Mouse (Mus musculus): Measurements from ENCODE around the gene 2810004N23Rik.

The 2810004N23Rik gene

DNA sequence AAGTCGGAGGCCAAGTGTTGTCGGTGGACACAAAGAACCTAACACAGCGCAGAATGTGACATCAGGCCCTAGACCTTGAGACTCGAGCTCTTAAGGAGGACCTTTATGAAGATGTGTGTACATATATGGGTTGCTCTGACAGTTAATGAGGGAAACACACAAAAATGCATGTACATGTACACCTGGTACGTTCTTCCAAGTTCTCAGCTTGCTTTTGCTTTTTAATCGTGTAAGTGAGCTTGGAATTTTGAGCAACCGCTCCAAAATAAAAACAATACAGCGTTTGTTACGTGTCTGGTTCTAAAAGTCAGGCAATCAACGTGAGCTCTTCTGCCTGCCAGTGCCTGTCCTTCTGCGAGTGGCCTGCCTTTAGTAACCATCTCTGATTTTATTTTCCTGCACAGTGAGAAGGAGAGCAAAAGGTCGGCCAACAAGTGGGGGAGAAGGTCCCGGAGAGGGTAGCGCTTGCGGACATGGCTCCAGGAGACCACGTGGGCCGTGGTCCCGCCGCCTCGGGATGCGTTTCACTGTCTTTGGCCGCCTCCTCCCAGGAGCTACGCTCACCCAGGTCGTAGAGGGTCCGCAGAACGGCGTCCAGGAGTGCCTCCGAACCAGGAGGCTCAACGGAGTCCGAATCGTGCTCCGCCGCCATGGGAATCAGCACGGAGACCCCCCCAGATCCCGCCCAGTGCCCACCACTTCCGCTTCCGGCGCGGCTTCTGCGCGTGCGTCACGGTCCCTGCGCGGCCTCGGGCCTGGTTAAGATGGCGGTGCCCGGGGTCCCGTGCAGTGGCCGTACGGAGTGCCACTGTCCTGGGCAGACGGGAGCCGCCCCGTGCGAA lies at the start of gene 2810004N23Rik, which contains the start of gene Gnpat:
TSS of gene 2810004N23Rik (minus strand) at position 800 of the 842 bp plus-strand sequence.
TSS of gene Gnpat (plus strand) at position 713 of the 842 bp plus-strand sequence.
- DNase-seq, result peak; percentile 99

GRCm38 (mm10) chr8:124911938-124912872 lies 49.3 kb upstream of the 2810004N23Rik start:
- DNase-seq, result no peak

DNA sequence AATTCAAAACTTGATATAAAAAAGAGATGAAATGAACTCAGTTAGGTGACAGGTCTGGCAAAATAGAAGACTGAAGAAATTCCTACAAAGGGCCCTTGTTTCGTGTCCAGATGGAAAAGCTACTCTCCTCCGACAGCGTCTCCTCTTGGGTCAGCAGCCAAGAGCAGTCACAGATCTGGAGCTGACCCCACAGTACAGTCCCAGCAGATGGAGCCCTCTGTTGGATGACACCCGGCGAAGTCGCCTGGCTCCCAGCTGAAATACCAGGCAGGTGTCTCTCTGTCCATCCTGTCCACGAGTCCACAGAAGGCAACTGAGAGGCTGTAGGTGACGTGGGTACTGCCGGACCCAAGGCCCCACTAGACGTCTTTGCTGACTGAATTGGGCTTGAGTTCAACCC lies 47.4 kb upstream of the 2810004N23Rik start:
- peak; percentile 94 for DNase-seq

GRCm38 (mm10) chr8:124909936-124910335 lies 47.0 kb upstream of the 2810004N23Rik start:
- DNase-seq, result peak; percentile 97

DNA sequence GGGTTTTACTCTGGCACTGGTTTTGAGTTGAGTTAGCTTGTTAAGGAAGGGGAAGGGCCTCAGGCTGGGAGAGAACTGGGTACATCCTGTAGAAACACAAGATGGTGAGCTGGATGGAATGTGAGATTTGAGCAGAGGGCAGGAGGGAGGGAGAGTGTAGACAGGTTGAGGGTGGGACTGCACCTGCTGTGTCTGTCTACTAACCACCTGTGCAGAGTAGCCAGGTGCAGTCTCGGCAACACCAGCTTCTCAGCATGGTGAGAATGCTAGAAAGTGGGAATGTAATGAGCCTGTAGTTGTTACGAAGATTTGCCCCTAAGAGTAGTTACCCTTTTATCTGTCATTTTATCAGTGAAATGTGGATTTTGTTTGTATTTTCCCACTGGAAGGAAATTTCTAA lies 42.6 kb upstream of the 2810004N23Rik start:
- no peak for DNase-seq

GRCm38 (mm10) chr8:124903198-124903597 lies 40.3 kb upstream of the 2810004N23Rik start:
- DNase-seq, result no peak

GRCm38 (mm10) chr8:124898251-124898905 lies 35.5 kb upstream of the 2810004N23Rik start:
- DNase-seq, result no peak

GRCm38 (mm10) chr8:124897386-124898250 lies 34.7 kb upstream of the 2810004N23Rik start, which contains the start of the genes Exoc8 and Sprtn:
Exoc8 (minus strand) TSS chr8:124897705.
Sprtn (plus strand) TSS chr8:124897886.
- peak; percentile 100 for DNase-seq

- DNase-seq, result peak; percentile 98
These were observed 33.9 kb upstream of the 2810004N23Rik start for GRCm38 (mm10) chr8:124896632-124897385.

- peak; percentile 93 for DNase-seq
These were observed 33.2 kb upstream of the 2810004N23Rik start for GRCm38 (mm10) chr8:124896010-124896631.

DNA sequence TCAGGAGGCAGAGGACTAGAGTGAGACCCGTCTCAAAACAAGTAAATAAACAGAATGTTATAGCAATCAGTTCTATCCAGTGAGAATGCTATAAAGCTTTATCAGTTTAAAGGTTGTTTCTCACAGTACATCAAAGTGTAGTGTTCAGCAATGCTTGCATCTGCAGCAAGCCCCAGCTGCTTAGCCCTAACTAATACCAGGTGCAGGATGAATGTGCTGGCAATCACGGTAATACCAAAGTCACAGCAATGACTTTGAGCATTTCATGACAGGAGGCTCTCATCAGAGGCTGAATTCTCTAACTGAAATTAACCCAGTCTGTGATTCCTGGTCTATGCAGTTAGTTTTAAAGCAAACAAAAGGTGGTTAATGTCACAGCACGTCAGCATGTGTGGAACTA lies 29.7 kb upstream of the 2810004N23Rik start:
- DNase-seq, result no peak

DNA sequence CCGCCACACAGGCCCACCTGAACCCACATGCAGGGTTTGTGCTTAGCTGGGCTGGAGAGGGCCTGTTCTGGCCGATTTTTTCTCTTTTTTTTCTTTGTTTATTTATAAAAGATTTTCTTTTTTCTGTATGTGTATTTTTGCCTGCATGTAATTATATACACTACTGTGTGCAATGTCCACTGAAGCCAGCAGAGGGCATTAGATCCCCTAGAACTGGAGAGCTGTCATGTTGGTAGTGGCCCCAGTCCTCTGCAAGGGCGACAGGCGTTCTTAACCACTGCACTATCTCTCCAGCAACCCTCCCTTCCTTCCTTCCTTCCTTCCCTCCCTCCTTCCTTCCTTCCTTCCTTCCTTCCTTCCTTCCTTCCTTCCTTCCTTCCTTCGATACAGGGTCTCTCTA lies 25.5 kb upstream of the 2810004N23Rik start:
- DNase-seq, result no peak

GRCm38 (mm10) chr8:124878946-124879526 lies 16.1 kb upstream of the 2810004N23Rik start:
- no peak for DNase-seq

- no peak for DNase-seq
These were observed 15.2 kb upstream of the 2810004N23Rik start for GRCm38 (mm10) chr8:124878141-124878540.

DNA sequence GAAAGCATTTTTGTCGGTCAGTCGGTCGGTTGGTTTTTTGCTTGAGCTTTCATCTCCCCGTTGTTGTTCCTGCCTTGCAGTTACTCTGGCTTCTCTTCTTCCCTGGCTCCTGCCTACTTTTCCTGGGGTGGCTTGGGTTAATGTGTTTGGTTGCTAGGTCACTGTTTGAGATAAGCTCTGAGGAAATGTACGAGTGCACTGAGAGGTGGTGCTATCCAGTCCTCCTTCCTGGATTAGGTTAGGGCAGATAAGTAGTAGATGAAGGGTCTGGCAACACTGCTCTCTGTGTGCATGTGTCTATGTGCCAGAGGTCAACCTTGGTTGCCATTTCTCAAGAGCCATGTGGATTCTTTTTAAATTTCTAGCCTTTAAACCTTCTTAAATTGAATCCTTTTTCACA lies 9.8 kb upstream of the 2810004N23Rik start:
- no peak for DNase-seq

- DNase-seq, result no peak
These were observed 9.2 kb upstream of the 2810004N23Rik start for GRCm38 (mm10) chr8:124872081-124872480.

DNA sequence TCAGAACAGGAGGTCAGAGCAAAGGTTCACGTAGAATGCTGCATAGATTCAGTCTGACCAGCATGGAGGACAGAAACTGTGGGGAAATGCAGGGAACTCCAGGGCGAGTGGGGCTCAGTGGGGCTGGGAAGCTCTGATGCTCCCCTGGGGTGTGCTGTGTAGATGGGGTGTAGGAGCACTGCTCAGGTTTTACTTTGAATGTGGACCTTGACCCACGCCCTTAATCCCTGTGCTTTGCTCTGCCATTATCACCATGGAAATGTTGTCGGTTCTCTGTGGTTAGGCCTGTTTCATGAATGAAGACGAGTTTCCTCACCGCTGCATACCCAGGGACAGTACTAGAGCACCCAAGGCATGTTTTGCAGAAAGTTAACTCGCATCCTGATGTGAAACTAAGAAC lies 8.6 kb upstream of the 2810004N23Rik start:
- DNase-seq, result no peak

GRCm38 (mm10) chr8:124869708-124870107 lies 6.8 kb upstream of the 2810004N23Rik start:
- DNase-seq, result peak; percentile 93

DNA sequence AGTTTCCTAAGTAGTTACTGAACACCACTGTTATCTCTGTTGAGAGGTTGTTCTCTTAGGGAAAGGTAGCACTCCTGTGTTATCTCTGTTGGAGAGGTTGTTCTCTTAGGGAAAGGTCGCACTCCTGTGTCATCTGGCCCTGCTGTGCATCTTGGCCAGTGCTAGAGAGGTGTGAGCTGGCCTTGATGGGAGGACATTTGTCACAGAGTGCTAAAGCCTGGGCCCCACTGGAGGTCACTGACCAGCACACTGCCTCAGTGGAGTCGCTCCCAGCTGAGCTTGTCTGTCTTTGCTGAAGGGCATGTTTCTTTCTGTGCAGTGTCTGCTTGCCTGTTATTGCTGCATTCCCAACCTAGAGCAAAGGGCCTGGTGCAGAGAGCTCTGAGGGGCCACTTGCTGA lies 4.2 kb upstream of the 2810004N23Rik start:
- DNase-seq, result no peak

DNA sequence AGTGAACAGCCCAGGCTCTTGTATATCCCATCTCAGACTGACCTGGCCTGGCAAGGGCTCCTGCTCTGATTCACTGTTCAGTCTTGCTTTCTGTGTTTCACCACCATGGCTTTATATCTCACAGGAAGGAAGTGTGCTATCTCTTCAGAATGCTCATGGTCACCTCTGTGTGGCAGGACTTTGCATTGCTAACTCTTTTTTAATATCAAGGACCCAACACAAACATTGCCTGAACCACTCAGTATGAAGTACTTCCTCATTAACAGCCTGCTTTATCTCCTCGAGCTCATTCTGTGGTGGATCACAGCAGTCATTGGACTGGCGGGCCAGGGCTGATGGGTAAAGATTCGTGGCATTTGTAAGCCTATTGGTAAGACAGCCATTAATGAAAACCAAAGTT lies 3.7 kb upstream of the 2810004N23Rik start:
- DNase-seq, result no peak
